Mouse (Mus musculus): ENCODE measurements at regions not wholly inside any gene's neighbourhood (a gene's known extent, or its start where the extent isn't known, plus 50 kb on each side); places are given as distances from the start of the nearest gene placed in this dataset.

GRCm38 (mm10) chr15:60392267-60392666 lies 375.9 kb upstream of the 4933412E24Rik start:
- no peak for TF ChIP-seq POLR2A (IDR thresholded peaks at IDR 0.05; ENCODE audit: borderline replicate concordance, extremely low read depth, low read depth, low read length)
- TF ChIP-seq CTCF (IDR thresholded peaks at IDR 0.05; ENCODE audit: insufficient read depth, low read length), result no peak

Data from lung, adult 2 months (tissue).